Mouse (Mus musculus) G1E (cell line): ENCODE measurements around the gene 4833439L19Rik.

Experiments used
- CTCF ChIP-seq: IDR thresholded peaks from 2 replicates; pipeline ENCODE4 v1.5.1; 2012; ENCODE audit warnings: low read depth, low read length, inconsistent platforms, mixed read lengths
- GATA1 ChIP-seq: IDR thresholded peaks from 2 replicates; pipeline ENCODE4 v1.6.1; 2012; ENCODE audit warnings: borderline replicate concordance, low read length, inconsistent platforms, mixed read lengths
- POLR2AphosphoS5 ChIP-seq: IDR thresholded peaks from 2 replicates; pipeline ENCODE4 v1.6.1; 2012; ENCODE audit warnings: low read depth, low read length, inconsistent platforms; ENCODE audit not compliant: insufficient replicate concordance
- TAL1 ChIP-seq: conservative IDR thresholded peaks from 2 replicates; pipeline ENCODE4 v1.6.1; 2012; ENCODE audit warnings: low read depth, low read length, inconsistent platforms, mixed read lengths

DNA sequence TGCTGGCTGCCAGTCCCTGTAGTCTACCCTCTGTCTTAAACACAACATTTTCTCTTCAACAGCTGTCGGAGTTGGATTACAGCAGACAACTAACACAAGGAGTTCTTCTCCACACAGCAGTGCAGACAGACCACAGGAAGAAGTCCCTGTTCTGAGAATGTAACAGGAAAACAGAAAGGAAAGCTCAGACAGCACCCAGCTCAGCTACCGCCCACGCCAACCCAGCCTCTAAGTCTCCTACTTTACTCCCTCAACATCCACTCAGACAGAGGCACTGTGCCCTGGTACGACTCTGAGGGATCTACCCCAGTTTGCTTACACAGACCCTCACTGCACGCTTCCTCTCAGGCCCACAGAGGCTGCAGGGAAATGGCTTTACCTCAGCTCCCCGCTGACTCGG lies 4.6 kb downstream of the 4833439L19Rik start:
- TF ChIP-seq CTCF (no peak), GATA1 (no peak), TAL1 (no peak), POLR2AphosphoS5 (no peak)
